Mouse (Mus musculus) heart, postnatal 36 days (tissue): ENCODE results near the gene Lime1. TPM values are rescaled to one million over a fixed set of nuclear protein-coding genes. Genes with fewer than 3 reads are reported as not detected.

Source experiments
- DNase-seq, 2 experiments: peaks; one replicate each; pipeline ENCODE4 v3.0.0; 2021 to 2022
- intact Hi-C: fragments of 180-260 bp; cut with DNase I; formaldehyde crosslinking; loops from one replicate; pipeline ENCODE4 v1.15.1; 2025
- total RNA-seq, 2 experiments: library from RNA; stranded (reverse); gene quantifications; 2 replicates each; pipeline ENCODE4 v1.2.3; 2021

The Lime1 gene
- 1 to 10 TPM; 5.1 to 6.7 TPM for total RNA-seq

GRCm38 (mm10) chr2:181379778-181380177 is at the start of gene Lime1:
Gene Lime1 (plus strand): TSS chr2:181380078.
- intact Hi-C loops: no loop called here
- no peak for DNase-seq

DNA sequence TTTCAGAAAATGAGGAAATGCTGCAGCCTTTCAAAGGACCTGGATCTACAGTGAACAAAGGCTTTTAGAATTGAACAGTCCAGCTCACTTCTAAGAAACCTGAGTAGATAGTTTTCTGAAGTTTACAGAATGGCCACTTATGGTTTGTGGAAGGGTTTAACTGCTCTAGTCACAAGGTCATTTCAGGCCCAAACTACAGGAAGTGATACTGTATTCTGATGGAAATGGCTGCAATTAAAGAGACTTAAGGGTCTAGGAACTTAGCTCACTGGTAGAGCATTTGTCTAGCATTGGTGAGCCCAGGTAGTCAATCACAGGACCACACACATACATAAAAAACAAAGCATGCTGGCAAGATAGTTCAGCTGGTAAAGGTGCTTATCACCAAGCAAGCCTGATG is 47.3 kb upstream of the Lime1 start:
- intact Hi-C loops: no loop called here
- DNase-seq: no peak

DNA sequence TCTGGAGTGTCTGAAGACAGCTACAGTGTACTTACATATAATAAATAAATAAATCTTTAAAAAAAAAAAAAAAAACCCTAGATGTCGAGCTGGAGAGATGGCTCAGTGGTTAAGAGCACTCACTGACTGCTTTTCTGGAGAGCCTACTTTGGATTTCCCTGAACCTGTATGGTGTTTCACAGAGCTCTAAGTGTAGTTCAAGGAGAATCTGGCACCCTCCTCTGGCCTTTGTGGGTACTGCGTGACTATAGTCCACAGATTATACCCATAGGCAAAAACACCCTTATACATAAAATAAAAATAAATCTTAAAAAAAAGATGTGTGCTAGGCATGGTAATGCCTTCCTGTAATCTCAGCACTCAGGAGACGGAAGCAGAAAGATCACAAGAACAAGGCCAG is 45.9 kb upstream of the Lime1 start:
- intact Hi-C loops: loop anchor here (1.0 kb wide), 1 partner anchor 148 kb away; no protein-coding TSS in a partner anchor
- DNase-seq: peak; percentile 64 to 81

DNA sequence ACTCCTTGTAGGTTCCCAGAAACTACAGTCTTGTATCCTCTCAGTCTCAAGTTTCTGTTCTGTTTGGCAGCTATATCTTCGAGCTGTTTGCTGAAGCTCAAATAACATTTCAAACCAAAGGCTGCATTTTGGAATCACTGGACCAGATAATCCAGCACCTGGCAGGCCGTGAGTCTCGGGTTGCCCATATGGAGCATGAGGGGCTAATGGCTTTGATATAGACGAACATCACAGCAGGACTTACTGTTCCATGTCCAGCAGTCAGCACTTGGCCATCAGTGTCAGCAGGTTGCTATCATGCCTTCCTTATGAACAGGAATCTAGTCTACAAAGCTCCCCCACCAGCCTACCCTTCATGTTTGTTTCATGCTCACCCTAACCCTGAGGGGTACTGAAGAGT is 39.5 kb upstream of the Lime1 start:
- intact Hi-C loops: loop anchor here (10.0 kb wide), 1 partner anchor 356 kb away; the partner anchor contains the start of gene Col20a1
- DNase-seq: no peak

DNA sequence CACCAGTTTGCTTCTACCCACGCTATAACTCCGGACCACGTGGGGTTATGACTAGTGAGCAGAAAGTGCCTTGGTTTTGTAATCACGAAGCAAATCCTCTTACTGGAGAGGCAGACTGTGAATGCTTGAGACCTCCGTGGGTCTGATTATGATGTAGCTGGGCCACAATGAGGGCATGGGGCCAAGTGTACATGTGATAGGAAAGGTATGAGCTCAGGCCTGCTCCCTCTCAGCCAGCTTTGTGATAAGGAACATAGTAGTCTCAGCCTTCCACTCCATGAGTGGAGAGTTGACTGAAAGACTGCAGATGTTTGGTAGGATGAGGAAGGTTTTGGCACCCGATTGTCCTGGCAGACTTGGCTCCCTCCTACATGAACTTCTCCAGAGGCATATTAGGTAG is 37.1 kb upstream of the Lime1 start:
- intact Hi-C loops: loop anchor here (10.0 kb wide), 1 partner anchor 358 kb away; the partner anchor contains the start of gene Col20a1
- peak in 1 of 2 experiments; percentile 26 for DNase-seq

GRCm38 (mm10) chr2:181356780-181357179 is 23.1 kb upstream of the Lime1 start:
- DNase-seq: no peak
- intact Hi-C loops: no loop called here

DNA sequence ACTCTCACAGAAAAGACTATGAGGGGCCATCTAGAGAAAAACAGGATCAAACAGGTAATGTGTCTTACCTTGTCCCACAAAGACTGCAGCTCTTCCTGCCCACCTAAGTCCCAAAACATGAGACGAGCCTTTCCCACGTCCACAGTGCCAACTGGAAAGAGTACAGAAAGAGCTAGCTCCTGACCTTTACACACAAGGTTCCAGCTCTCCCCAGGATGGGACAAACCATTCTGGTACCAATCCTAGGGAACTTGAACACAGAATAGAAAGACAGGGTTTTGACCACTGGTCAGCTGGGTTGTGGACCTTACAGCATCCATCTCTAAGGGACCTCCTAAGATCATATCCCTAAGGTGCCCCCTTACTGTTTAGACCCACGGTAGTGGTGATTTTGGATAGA is 15.9 kb upstream of the Lime1 start:
- intact Hi-C loops: no loop called here
- DNase-seq: no peak

DNA sequence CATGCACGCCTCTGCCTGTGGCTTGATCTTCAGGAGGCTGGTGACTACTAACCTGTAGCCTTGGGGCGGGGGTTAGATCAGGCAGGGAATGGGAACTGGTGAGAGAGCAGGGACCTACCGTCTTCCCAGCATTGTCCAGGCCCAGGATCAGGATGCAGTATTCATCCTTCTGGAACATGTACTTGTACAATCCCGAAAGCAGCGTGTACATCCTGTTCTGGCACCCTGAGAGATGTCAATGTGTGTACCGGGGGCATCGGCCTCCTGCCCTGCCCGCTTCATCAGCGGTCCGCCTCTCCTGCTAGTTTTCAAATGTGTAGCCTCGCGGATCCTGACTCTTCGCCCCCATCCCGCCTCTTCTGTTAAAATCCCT is 15.4 kb upstream of the Lime1 start:
- intact Hi-C loops: no loop called here
- DNase-seq: no peak

GRCm38 (mm10) chr2:181364860-181365596 is 14.8 kb upstream of the Lime1 start, which contains the start of the genes Zgpat and Arfrp1:
Gene Zgpat (plus strand): TSS chr2:181364928.
Gene Arfrp1 (minus strand): TSS chr2:181365404.
- peak; percentile 88 to 90 for DNase-seq
- intact Hi-C loops: no loop called here

- intact Hi-C loops: no loop called here
Observed at GRCm38 (mm10) chr2:181365655-181366075, 14.2 kb upstream of the Lime1 start.

DNA sequence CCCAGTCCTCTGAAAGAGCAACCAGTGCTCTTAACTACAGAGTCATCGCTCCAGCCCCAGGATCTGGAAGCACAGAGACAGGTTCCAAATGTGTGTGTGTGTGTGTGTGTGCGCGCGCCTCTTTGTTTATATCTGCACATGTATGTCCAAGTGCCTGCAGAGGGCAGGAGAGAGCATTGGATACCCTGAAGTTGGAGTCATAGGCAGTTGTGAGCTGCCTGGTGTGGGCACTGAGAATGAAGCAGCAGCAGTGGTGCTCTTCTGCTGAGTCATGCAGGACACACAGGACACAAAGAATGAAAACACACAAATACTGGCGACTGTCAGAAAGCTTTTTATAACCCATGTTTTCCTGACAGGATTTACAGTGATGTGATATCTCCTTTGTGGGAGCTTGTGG is 9.9 kb upstream of the Lime1 start:
- DNase-seq: no peak

More at GRCm38 (mm10) chr2:181365655-181366075, 14.2 kb upstream of the Lime1 start:
- DNase-seq: no peak

GRCm38 (mm10) chr2:181375787-181376186 is 4.1 kb upstream of the Lime1 start:
- intact Hi-C loops: no loop called here
- no peak for DNase-seq

More for the DNA sequence above, 9.9 kb upstream of the Lime1 start:
- intact Hi-C loops: no loop called here

DNA sequence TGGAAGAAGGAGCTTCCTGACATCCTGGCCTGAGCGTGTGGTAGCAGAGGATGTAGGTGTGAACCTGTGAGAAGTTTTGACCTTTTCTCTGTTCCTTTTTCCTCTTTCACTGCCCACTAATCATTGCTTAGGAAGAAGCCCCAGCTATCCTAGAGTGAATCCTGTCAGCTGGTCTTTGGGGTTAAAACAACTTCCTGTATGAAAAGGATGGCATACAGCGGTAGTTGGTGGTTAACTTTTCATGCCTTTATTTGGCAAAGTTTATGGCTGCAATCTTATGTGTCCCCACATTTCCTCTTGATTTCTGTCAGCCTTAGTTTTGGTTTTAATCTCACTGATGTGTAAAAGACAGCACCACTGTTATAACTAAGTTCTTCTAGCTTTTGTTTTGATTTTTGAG is 2.6 kb upstream of the Lime1 start:
- intact Hi-C loops: no loop called here
- no peak for DNase-seq

GRCm38 (mm10) chr2:181378701-181379100 is 1.2 kb upstream of the Lime1 start:
- no peak for DNase-seq
- intact Hi-C loops: no loop called here

DNA sequence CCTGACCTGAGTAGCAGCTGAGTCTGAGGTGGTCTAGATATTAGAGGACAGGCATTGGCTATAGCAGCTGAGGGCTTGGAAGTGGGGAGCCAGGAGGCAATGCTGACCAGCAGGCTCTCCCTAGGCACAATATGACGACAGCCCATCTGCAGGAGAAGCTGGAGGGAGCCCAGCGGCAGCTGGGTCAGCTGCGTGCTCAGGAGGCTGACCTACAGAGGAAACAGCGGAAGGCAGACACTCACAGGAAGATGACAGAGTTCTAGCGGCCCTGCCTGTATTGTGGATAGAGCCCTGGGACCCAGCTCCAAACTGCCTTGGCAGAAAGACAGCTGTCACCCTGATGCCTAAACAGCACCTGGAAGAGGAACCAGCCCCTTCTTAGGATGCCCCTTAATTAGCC is 373 bp downstream of the Lime1 start:
- DNase-seq: no peak
- intact Hi-C loops: no loop called here

DNA sequence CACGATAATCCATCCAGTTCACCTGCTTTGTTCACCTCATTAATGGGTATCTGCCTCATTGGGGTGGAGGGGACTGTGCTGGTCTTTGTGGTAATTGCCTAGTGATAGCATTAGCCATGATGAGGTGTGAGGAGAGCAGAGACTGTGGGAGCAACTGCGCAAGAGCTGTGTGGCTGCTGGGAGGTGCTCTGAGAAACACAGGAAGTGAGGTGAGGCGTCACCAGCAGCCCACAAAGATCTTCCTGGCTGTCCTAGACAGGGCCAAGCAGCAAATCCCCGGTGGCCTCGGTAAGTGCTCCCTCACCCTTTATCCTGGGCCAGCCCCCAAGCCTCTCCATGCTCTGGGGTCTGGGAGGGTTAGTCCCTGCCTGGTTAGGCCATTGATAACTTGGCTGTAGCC is 1.2 kb downstream of the Lime1 start:
- DNase-seq: no peak
- intact Hi-C loops: no loop called here

DNA sequence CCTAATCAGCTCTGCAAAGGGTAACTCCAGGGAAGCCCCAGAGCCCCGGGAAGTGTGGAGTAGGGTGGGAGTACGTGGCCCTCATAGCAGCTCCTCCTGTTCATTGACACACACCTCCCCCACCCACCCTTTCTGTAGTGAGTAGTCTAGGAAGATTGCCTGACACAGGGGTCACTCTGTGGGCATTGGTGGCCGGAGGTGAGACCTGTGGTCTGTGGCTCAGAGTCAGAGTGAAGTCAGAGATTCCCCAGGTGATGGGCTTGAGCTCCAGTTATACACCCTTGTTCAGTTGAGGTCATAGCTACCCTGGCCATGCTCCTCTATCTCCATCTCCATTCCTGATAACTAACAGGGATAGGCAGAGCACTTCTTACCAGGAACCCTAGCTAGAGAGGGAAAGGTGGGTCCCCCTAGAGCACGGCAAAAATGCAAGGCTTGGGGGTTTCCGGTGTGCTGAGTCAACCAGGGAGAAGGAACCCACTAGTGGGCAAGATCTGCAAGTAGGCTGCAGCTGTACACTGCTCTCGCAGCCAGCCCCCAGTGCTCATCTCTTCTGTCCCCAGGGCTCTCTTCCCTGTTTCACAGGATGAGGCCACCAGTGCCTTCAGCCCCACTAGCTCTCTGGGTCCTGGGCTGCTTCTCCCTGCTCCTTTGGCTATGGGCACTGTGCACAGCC is 1.9 kb downstream of the Lime1 start:
- DNase-seq: no peak
- intact Hi-C loops: no loop called here

GRCm38 (mm10) chr2:181384463-181384862 is 4.6 kb downstream of the Lime1 start:
- intact Hi-C loops: no loop called here

GRCm38 (mm10) chr2:181384919-181385391 is 5.1 kb downstream of the Lime1 start:
- peak; percentile 72 to 75 for DNase-seq
- intact Hi-C loops: no loop called here

More at GRCm38 (mm10) chr2:181384463-181384862, 4.6 kb downstream of the Lime1 start:
- no peak for DNase-seq

GRCm38 (mm10) chr2:181385885-181386284 is 6.0 kb downstream of the Lime1 start:
- DNase-seq: peak; percentile 56 to 58
- intact Hi-C loops: no loop called here

- intact Hi-C loops: no loop called here
Observed at GRCm38 (mm10) chr2:181386663-181387210, 6.9 kb downstream of the Lime1 start.

More at GRCm38 (mm10) chr2:181386663-181387210, 6.9 kb downstream of the Lime1 start:
- no peak for DNase-seq
